Mouse (Mus musculus) neural tube, embryonic 12.5 days (tissue): ENCODE measurements around the gene Sugct. TPM values are rescaled to one million over a fixed set of nuclear protein-coding genes. Genes with fewer than 3 reads are reported as not detected.
A peak's percentile ranks its signal among the peaks of the same experiment; 100 is the strongest.

ENCODE experiments used
- ATAC-seq: fragments of 200-750 bp; cut with Nextera tagmentation; 2 replicates; pipeline ENCODE4 v1.8.0; 2017; ENCODE audit warnings: low read depth, mild to moderate bottlenecking, moderate TSS enrichment, moderate library complexity; ENCODE audit not compliant: low FRiP score
- H3K27ac ChIP-seq: fragments of 300-500 bp; sonication (generic); 2 replicates; pipeline ENCODE4 v1.5.1; 2016
- H3K27me3 ChIP-seq: fragments of 300-500 bp; sonication (generic); replicated peaks from 2 replicates; pipeline ENCODE4 v1.6.1; 2016; ENCODE audit warnings: mild to moderate bottlenecking
- H3K36me3 ChIP-seq: fragments of 300-500 bp; sonication (generic); 2 replicates; pipeline ENCODE4 v1.6.1; 2016; ENCODE audit warnings: mild to moderate bottlenecking
- H3K4me1 ChIP-seq: fragments of 300-500 bp; sonication (generic); 2 replicates; pipeline ENCODE4 v1.6.1; 2016
- H3K4me2 ChIP-seq: fragments of 300-500 bp; sonication (generic); replicated peaks from 2 replicates; pipeline ENCODE4 v1.6.1; 2016; ENCODE audit warnings: mild to moderate bottlenecking
- H3K4me3 ChIP-seq: fragments of 300-500 bp; sonication (generic); 2 replicates; pipeline ENCODE4 v1.5.1; 2016
- H3K9ac ChIP-seq: fragments of 300-500 bp; sonication (generic); 2 replicates; pipeline ENCODE4 v1.6.1; 2016; ENCODE audit warnings: mild to moderate bottlenecking
- H3K9me3 ChIP-seq: fragments of 300-500 bp; sonication (generic); 2 replicates; pipeline ENCODE4 v1.6.1; 2016; ENCODE audit warnings: mild to moderate bottlenecking
- WGBS: fragments of 180-500 bp; shearing (Covaris S2); methylation state at CpG from one replicate; pipeline ENCODE4 v1.1.7; 2016; 5-methylcytosine and 5-hydroxymethylcytosine counted together
- polyA plus RNA-seq: library from polyadenylated mRNA; unstranded; fragments of >200 nt; fragmentation: Nextera tagmentation; extraction: Ambion mirVana; gene quantifications from 2 replicates; pipeline ENCODE4 v1.2.1, GENCODE M21; 2016

The Sugct gene
- polyA plus RNA-seq, 1 experiment from 2014 or later: 3.7 TPM

- WGBS: 78% methylated on average over 5 of the region's 5 CpGs
- H3K9me3 ChIP-seq: no peaks in the 10 kb centered on the region
- no peak overlapping the region for H3K27ac ChIP-seq
- H3K36me3 ChIP-seq: no peaks in the 10 kb centered on the region
- no peak overlapping the region for H3K4me3 ChIP-seq
- H3K4me2 ChIP-seq: peak overlapping the region; percentile 66
- peaks cover 3% of the 10 kb centered on the region; the same call in 1 of the 2 replicates for H3K4me1 ChIP-seq
- no peaks in the 10 kb centered on the region for H3K27me3 ChIP-seq
- ATAC-seq: no peak
- no peak overlapping the region for H3K9ac ChIP-seq
Observed at GRCm38 (mm10) chr13:17693816-17694215, 1.5 kb downstream of the Sugct start.

- Histone ChIP-seq H3K4me1 (no peaks in the 10 kb centered on the region; the same call in 1 of the 2 replicates), H3K27me3 (no peaks in the 10 kb centered on the region), H3K4me3 (no peak overlapping the region), H3K9me3 (no peaks in the 10 kb centered on the region), H3K9ac (no peak overlapping the region), H3K27ac (no peak overlapping the region), H3K36me3 (no peaks in the 10 kb centered on the region), H3K4me2 (no peak overlapping the region)
- ATAC-seq: no peak
- 75% methylated on average over 1 of the region's 1 CpGs for WGBS
Observed at GRCm38 (mm10) chr13:17691436-17691835, 3.9 kb downstream of the Sugct start.

- H3K4me1 ChIP-seq: no peaks in the 10 kb centered on the region; the same call in 1 of the 2 replicates
- no peaks in the 10 kb centered on the region for H3K27me3 ChIP-seq
- H3K4me3 ChIP-seq: no peak overlapping the region
- no peak for ATAC-seq
- H3K9me3 ChIP-seq: no peaks in the 10 kb centered on the region
- no peaks in the 10 kb centered on the region for H3K36me3 ChIP-seq
- H3K4me2 ChIP-seq: no peak overlapping the region
- no peak overlapping the region for H3K27ac ChIP-seq
- no peak overlapping the region for H3K9ac ChIP-seq
Observed at GRCm38 (mm10) chr13:17690686-17691085, 4.7 kb downstream of the Sugct start.

GRCm38 (mm10) chr13:17689461-17689860, 5.9 kb downstream of the Sugct start:
- Histone ChIP-seq H3K4me1 (no peaks in the 10 kb centered on the region; the same call in 1 of the 2 replicates), H3K9me3 (no peaks in the 10 kb centered on the region), H3K4me3 (no peak overlapping the region), H3K36me3 (no peaks in the 10 kb centered on the region), H3K4me2 (no peak overlapping the region), H3K9ac (no peak overlapping the region), H3K27me3 (no peaks in the 10 kb centered on the region), H3K27ac (no peak overlapping the region)
- ATAC-seq: no peak

- Histone ChIP-seq H3K36me3 (no peaks in the 10 kb centered on the region), H3K4me1 (no peaks in the 10 kb centered on the region), H3K9me3 (no peaks in the 10 kb centered on the region), H3K9ac (no peak overlapping the region), H3K4me2 (no peak overlapping the region), H3K27ac (no peak overlapping the region), H3K27me3 (no peaks in the 10 kb centered on the region), H3K4me3 (no peak overlapping the region)
- ATAC-seq: no peak
- WGBS: 71% methylated on average over 1 of the region's 1 CpGs
Observed at GRCm38 (mm10) chr13:17671122-17671521, 24.2 kb downstream of the Sugct start.

- Histone ChIP-seq H3K9ac (no peak overlapping the region), H3K27ac (no peak overlapping the region), H3K27me3 (no peaks in the 10 kb centered on the region), H3K9me3 (no peaks in the 10 kb centered on the region), H3K36me3 (no peaks in the 10 kb centered on the region), H3K4me2 (no peak overlapping the region), H3K4me3 (no peak overlapping the region), H3K4me1 (no peaks in the 10 kb centered on the region)
- no peak for ATAC-seq
- WGBS: 91% methylated on average over 1 of the region's 1 CpGs
Observed at GRCm38 (mm10) chr13:17667380-17667779, 28.0 kb downstream of the Sugct start.

GRCm38 (mm10) chr13:17642294-17642693, 53.1 kb downstream of the Sugct start:
- ATAC-seq: no peak
- no peak overlapping the region for H3K27ac ChIP-seq
- no peak overlapping the region for H3K9ac ChIP-seq
- H3K4me1 ChIP-seq: no peaks in the 10 kb centered on the region
- WGBS: 64% methylated on average over 2 of the region's 2 CpGs
- H3K4me2 ChIP-seq: no peak overlapping the region
- H3K4me3 ChIP-seq: no peak overlapping the region
- H3K9me3 ChIP-seq: no peaks in the 10 kb centered on the region
- H3K36me3 ChIP-seq: no peaks in the 10 kb centered on the region
- H3K27me3 ChIP-seq: no peaks in the 10 kb centered on the region

GRCm38 (mm10) chr13:17638008-17638407, 57.3 kb downstream of the Sugct start:
- Histone ChIP-seq H3K27ac (no peak overlapping the region), H3K4me2 (no peak overlapping the region), H3K9me3 (no peaks in the 10 kb centered on the region), H3K4me1 (no peaks in the 10 kb centered on the region), H3K27me3 (no peaks in the 10 kb centered on the region), H3K9ac (no peak overlapping the region), H3K4me3 (no peak overlapping the region), H3K36me3 (no peaks in the 10 kb centered on the region)
- no peak for ATAC-seq

- Histone ChIP-seq H3K4me1 (no peaks in the 10 kb centered on the region), H3K27me3 (no peaks in the 10 kb centered on the region), H3K36me3 (no peaks in the 10 kb centered on the region), H3K9ac (no peak overlapping the region), H3K4me3 (no peak overlapping the region), H3K27ac (no peak overlapping the region), H3K4me2 (no peak overlapping the region), H3K9me3 (no peaks in the 10 kb centered on the region)
- ATAC-seq: no peak
- WGBS: 90% methylated on average over 5 of the region's 5 CpGs
Observed at GRCm38 (mm10) chr13:17627108-17627507, 68.2 kb downstream of the Sugct start.

- no peak for ATAC-seq
- Histone ChIP-seq H3K27ac (no peak overlapping the region), H3K36me3 (no peaks in the 10 kb centered on the region), H3K4me1 (no peaks in the 10 kb centered on the region), H3K27me3 (no peaks in the 10 kb centered on the region), H3K4me3 (no peak overlapping the region), H3K4me2 (no peak overlapping the region), H3K9ac (no peak overlapping the region), H3K9me3 (no peaks in the 10 kb centered on the region)
Observed at GRCm38 (mm10) chr13:17624976-17625375, 70.4 kb downstream of the Sugct start.

- no peak overlapping the region for H3K4me3 ChIP-seq
- H3K9me3 ChIP-seq: no peaks in the 10 kb centered on the region
- H3K36me3 ChIP-seq: no peaks in the 10 kb centered on the region
- 90% methylated on average over 1 of the region's 1 CpGs for WGBS
- H3K27ac ChIP-seq: no peak overlapping the region
- H3K9ac ChIP-seq: no peak overlapping the region
- no peak for ATAC-seq
- H3K27me3 ChIP-seq: no peaks in the 10 kb centered on the region
- H3K4me2 ChIP-seq: no peak overlapping the region
- H3K4me1 ChIP-seq: no peaks in the 10 kb centered on the region
Observed at GRCm38 (mm10) chr13:17606217-17606616, 89.1 kb downstream of the Sugct start.

- WGBS: 83% methylated on average over 3 of the region's 3 CpGs
- Histone ChIP-seq H3K27me3 (no peaks in the 10 kb centered on the region), H3K4me2 (no peak overlapping the region), H3K36me3 (no peaks in the 10 kb centered on the region), H3K9ac (no peak overlapping the region), H3K4me1 (no peaks in the 10 kb centered on the region), H3K27ac (no peak overlapping the region), H3K9me3 (no peaks in the 10 kb centered on the region), H3K4me3 (no peak overlapping the region)
- no peak for ATAC-seq
Observed at GRCm38 (mm10) chr13:17604670-17605069, 90.7 kb downstream of the Sugct start.

GRCm38 (mm10) chr13:17603756-17604155, 91.6 kb downstream of the Sugct start:
- no peak overlapping the region for H3K9ac ChIP-seq
- no peaks in the 10 kb centered on the region for H3K36me3 ChIP-seq
- no peak overlapping the region for H3K27ac ChIP-seq
- 88% methylated on average over 5 of the region's 5 CpGs for WGBS
- H3K4me3 ChIP-seq: no peak overlapping the region
- H3K27me3 ChIP-seq: no peaks in the 10 kb centered on the region
- H3K9me3 ChIP-seq: no peaks in the 10 kb centered on the region
- no peak overlapping the region for H3K4me2 ChIP-seq
- H3K4me1 ChIP-seq: no peaks in the 10 kb centered on the region
- no peak for ATAC-seq
